Mouse (Mus musculus) bone marrow macrophage, adult 2 months (primary cell): ENCODE measurements at regions not wholly inside any gene's neighbourhood (a gene's known extent, or its start where the extent isn't known, plus 50 kb on each side); places are given as distances from the start of the nearest gene placed in this dataset.

Source experiments
- CTCF ChIP-seq: IDR thresholded peaks from 2 replicates; pipeline ENCODE4 v1.5.1; 2012; ENCODE audit warnings: low read depth, mild to moderate bottlenecking, low read length, moderate library complexity
- POLR2A ChIP-seq: IDR thresholded peaks from 2 replicates; pipeline ENCODE4 v1.6.1; 2012; ENCODE audit warnings: mild to moderate bottlenecking, low read depth, low read length, borderline replicate concordance

DNA sequence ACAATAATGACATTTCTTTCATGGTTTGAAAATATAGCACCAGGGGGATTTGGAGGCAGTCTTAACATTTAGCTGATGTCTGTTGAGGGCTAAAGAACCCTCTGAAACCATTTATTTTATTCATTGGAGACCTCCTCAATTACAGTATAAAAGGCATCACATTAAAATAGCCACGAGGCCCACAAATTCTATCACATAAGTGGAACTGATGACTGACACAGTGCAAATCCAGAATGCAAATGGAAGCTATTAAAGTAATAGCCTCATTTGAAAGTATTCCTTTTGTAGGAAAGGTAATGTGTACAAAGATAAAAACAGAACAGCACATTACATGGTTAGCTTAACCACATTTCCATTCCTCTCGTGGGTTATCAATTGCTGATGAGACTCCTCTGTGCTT is 986.6 kb downstream of the Slc16a7 start:
- no peak for TF ChIP-seq POLR2A
- TF ChIP-seq CTCF: no peak
